Mouse (Mus musculus) hindbrain, embryonic 15.5 days (tissue): ENCODE results near the gene Tspan11. TPM values are rescaled to one million over a fixed set of nuclear protein-coding genes. Genes with fewer than 3 reads are reported as not detected.
A peak's percentile ranks its signal among the peaks of the same experiment; 100 is the strongest.

Experiments
- ATAC-seq: fragments of 200-750 bp; cut with Nextera tagmentation; 2 replicates; pipeline ENCODE4 v1.8.0; 2017; ENCODE audit warnings: low read depth, moderate number of reproducible peaks, moderate TSS enrichment; ENCODE audit not compliant: low FRiP score
- H3K27ac ChIP-seq: fragments of 300-500 bp; sonication (generic); replicated peaks from 2 replicates; pipeline ENCODE4 v1.5.1; 2015; ENCODE audit warnings: mild to moderate bottlenecking, inconsistent platforms
- H3K27me3 ChIP-seq: fragments of 300-500 bp; sonication (generic); 2 replicates; pipeline ENCODE4 v1.6.1; 2015; ENCODE audit warnings: control low read depth, inconsistent platforms
- H3K36me3 ChIP-seq: fragments of 300-500 bp; sonication (generic); 2 replicates; pipeline ENCODE4 v1.6.1; 2015; ENCODE audit warnings: control low read depth, inconsistent platforms
- H3K4me1 ChIP-seq: fragments of 300-500 bp; sonication (generic); replicated peaks from 2 replicates; pipeline ENCODE4 v1.6.1; 2015; ENCODE audit warnings: control low read depth, inconsistent platforms
- H3K4me2 ChIP-seq: fragments of 300-500 bp; sonication (generic); 2 replicates; pipeline ENCODE4 v1.6.1; 2015; ENCODE audit warnings: moderate library complexity, mild to moderate bottlenecking, inconsistent platforms
- H3K4me3 ChIP-seq: fragments of 300-500 bp; sonication (generic); 2 replicates; pipeline ENCODE4 v1.5.1; 2015; ENCODE audit warnings: mild to moderate bottlenecking, inconsistent platforms
- H3K9ac ChIP-seq: fragments of 300-500 bp; sonication (generic); 2 replicates; pipeline ENCODE4 v1.6.1; 2015; ENCODE audit warnings: inconsistent platforms
- H3K9me3 ChIP-seq: fragments of 300-500 bp; sonication (generic); 2 replicates; pipeline ENCODE4 v1.6.1; 2016; ENCODE audit warnings: control low read depth, inconsistent platforms
- WGBS: fragments of 180-500 bp; shearing (Covaris S2); methylation state at CpG from one replicate; pipeline ENCODE4 v1.1.7; 2015; 5-methylcytosine and 5-hydroxymethylcytosine counted together
- polyA plus RNA-seq: library from polyadenylated mRNA; unstranded; fragments of >200 nt; fragmentation: Nextera tagmentation; extraction: Ambion mirVana; gene quantifications from 2 replicates; pipeline ENCODE4 v1.2.1, GENCODE M21; 2015

The Tspan11 gene
- polyA plus RNA-seq, 1 experiment from 2014 or later = 3.4 TPM

GRCm38 (mm10) chr6:127912938-127913337, 25.5 kb downstream of the Tspan11 start:
- Histone ChIP-seq H3K4me1 (peaks cover 9% of the 10 kb centered on the region), H3K9ac (no peak overlapping the region), H3K4me3 (no peak overlapping the region), H3K4me2 (no peak overlapping the region), H3K9me3 (no peaks in the 10 kb centered on the region), H3K27me3 (no peaks in the 10 kb centered on the region), H3K27ac (no peak overlapping the region), H3K36me3 (no peaks in the 10 kb centered on the region)
- ATAC-seq = peak; percentile 45; the same call in 1 of the 2 replicates
- WGBS = 96% methylated on average over 3 of the region's 3 CpGs

GRCm38 (mm10) chr6:127916993-127917392, 29.6 kb downstream of the Tspan11 start:
- no peaks in the 10 kb centered on the region for H3K9me3 ChIP-seq
- no peaks in the 10 kb centered on the region for H3K27me3 ChIP-seq
- H3K4me1 ChIP-seq = peaks cover 11% of the 10 kb centered on the region
- no peak overlapping the region for H3K27ac ChIP-seq
- H3K36me3 ChIP-seq = no peaks in the 10 kb centered on the region
- WGBS = 38% methylated on average over 3 of the region's 3 CpGs
- no peak overlapping the region for H3K4me2 ChIP-seq
- no peak for ATAC-seq
- H3K9ac ChIP-seq = no peak overlapping the region
- H3K4me3 ChIP-seq = no peak overlapping the region

GRCm38 (mm10) chr6:127917712-127918111, 30.3 kb downstream of the Tspan11 start:
- no peak overlapping the region for H3K27ac ChIP-seq
- 70% methylated on average over 4 of the region's 4 CpGs for WGBS
- ATAC-seq = no peak

GRCm38 (mm10) chr6:127919491-127919890, 32.1 kb downstream of the Tspan11 start:
- peaks cover 11% of the 10 kb centered on the region for H3K4me1 ChIP-seq
- WGBS = 88% methylated on average over 6 of the region's 6 CpGs

More at GRCm38 (mm10) chr6:127917712-127918111, 30.3 kb downstream of the Tspan11 start:
- Histone ChIP-seq H3K36me3 (no peaks in the 10 kb centered on the region), H3K4me2 (no peak overlapping the region), H3K9ac (no peak overlapping the region), H3K9me3 (no peaks in the 10 kb centered on the region), H3K27me3 (no peaks in the 10 kb centered on the region), H3K4me1 (peaks cover 11% of the 10 kb centered on the region), H3K4me3 (no peak overlapping the region)

GRCm38 (mm10) chr6:127920652-127921051, 33.3 kb downstream of the Tspan11 start:
- Histone ChIP-seq H3K4me1 (peaks cover 11% of the 10 kb centered on the region), H3K27ac (no peak overlapping the region), H3K4me2 (no peak overlapping the region), H3K27me3 (no peaks in the 10 kb centered on the region), H3K9me3 (no peaks in the 10 kb centered on the region), H3K4me3 (no peak overlapping the region), H3K9ac (no peak overlapping the region), H3K36me3 (no peaks in the 10 kb centered on the region)
- 9% methylated on average over 8 of the region's 8 CpGs for WGBS
- ATAC-seq = 0 out of 2 replicates have a peak, but pooled peaks have one; percentile 27

More at GRCm38 (mm10) chr6:127919491-127919890, 32.1 kb downstream of the Tspan11 start:
- H3K9me3 ChIP-seq = no peaks in the 10 kb centered on the region
- H3K9ac ChIP-seq = no peak overlapping the region
- no peak overlapping the region for H3K4me3 ChIP-seq
- no peak overlapping the region for H3K4me2 ChIP-seq
- H3K36me3 ChIP-seq = no peaks in the 10 kb centered on the region
- no peak for ATAC-seq
- H3K27ac ChIP-seq = no peak overlapping the region
- H3K27me3 ChIP-seq = no peaks in the 10 kb centered on the region

- H3K9ac ChIP-seq = no peak overlapping the region
- no peak overlapping the region for H3K4me3 ChIP-seq
- H3K4me1 ChIP-seq = peaks cover 6% of the 10 kb centered on the region; the same call in 1 of the 2 replicates
- H3K27ac ChIP-seq = no peak overlapping the region
- H3K36me3 ChIP-seq = no peaks in the 10 kb centered on the region
- H3K27me3 ChIP-seq = no peaks in the 10 kb centered on the region
- H3K4me2 ChIP-seq = no peak overlapping the region
- WGBS = 55% methylated on average over 9 of the region's 9 CpGs
- no peaks in the 10 kb centered on the region for H3K9me3 ChIP-seq
- no peak for ATAC-seq
Observed at GRCm38 (mm10) chr6:127921996-127922395, 34.6 kb downstream of the Tspan11 start.

GRCm38 (mm10) chr6:127923296-127923695, 35.9 kb downstream of the Tspan11 start:
- H3K36me3 ChIP-seq = no peaks in the 10 kb centered on the region
- H3K4me3 ChIP-seq = no peak overlapping the region
- no peaks in the 10 kb centered on the region for H3K9me3 ChIP-seq
- no peak overlapping the region for H3K4me2 ChIP-seq
- H3K4me1 ChIP-seq = 0 out of 2 replicates have a peak, but pooled peaks cover 3% of the 10 kb centered on the region
- H3K9ac ChIP-seq = no peak overlapping the region
- H3K27ac ChIP-seq = no peak overlapping the region
- no peaks in the 10 kb centered on the region for H3K27me3 ChIP-seq
- ATAC-seq = no peak
- 70% methylated on average over 9 of the region's 9 CpGs for WGBS

- Histone ChIP-seq H3K27me3 (no peaks in the 10 kb centered on the region), H3K27ac (no peak overlapping the region), H3K4me3 (no peak overlapping the region), H3K4me2 (no peak overlapping the region), H3K9me3 (no peaks in the 10 kb centered on the region), H3K36me3 (no peaks in the 10 kb centered on the region), H3K4me1 (0 out of 2 replicates have a peak, but pooled peaks cover 3% of the 10 kb centered on the region), H3K9ac (no peak overlapping the region)
- no peak for ATAC-seq
- 72% methylated on average over 6 of the region's 6 CpGs for WGBS
Observed at GRCm38 (mm10) chr6:127924750-127925149, 37.4 kb downstream of the Tspan11 start.

GRCm38 (mm10) chr6:127925915-127926314, 38.5 kb downstream of the Tspan11 start:
- H3K4me1 ChIP-seq = no peaks in the 10 kb centered on the region
- WGBS = 56% methylated on average over 9 of the region's 9 CpGs
- peak; percentile 43; the same call in 1 of the 2 replicates for ATAC-seq

GRCm38 (mm10) chr6:127928682-127929081, 41.3 kb downstream of the Tspan11 start:
- H3K27me3 ChIP-seq = no peaks in the 10 kb centered on the region
- H3K36me3 ChIP-seq = no peaks in the 10 kb centered on the region
- no peaks in the 10 kb centered on the region for H3K9me3 ChIP-seq
- 0 out of 2 replicates have a peak, but pooled peaks cover 4% of the 10 kb centered on the region for H3K4me1 ChIP-seq
- H3K4me3 ChIP-seq = no peak overlapping the region
- H3K9ac ChIP-seq = no peak overlapping the region
- no peak overlapping the region for H3K4me2 ChIP-seq
- WGBS = 85% methylated on average over 5 of the region's 5 CpGs
- ATAC-seq = no peak
- no peak overlapping the region for H3K27ac ChIP-seq

More at GRCm38 (mm10) chr6:127925915-127926314, 38.5 kb downstream of the Tspan11 start:
- Histone ChIP-seq H3K27me3 (no peaks in the 10 kb centered on the region), H3K4me3 (no peak overlapping the region), H3K36me3 (no peaks in the 10 kb centered on the region), H3K4me2 (no peak overlapping the region), H3K9ac (no peak overlapping the region), H3K9me3 (no peaks in the 10 kb centered on the region), H3K27ac (no peak overlapping the region)

GRCm38 (mm10) chr6:127932697-127933096, 45.3 kb downstream of the Tspan11 start:
- Histone ChIP-seq H3K27me3 (no peaks in the 10 kb centered on the region), H3K4me1 (0 out of 2 replicates have a peak, but pooled peaks cover 4% of the 10 kb centered on the region), H3K4me2 (no peak overlapping the region), H3K27ac (no peak overlapping the region), H3K9me3 (no peaks in the 10 kb centered on the region), H3K4me3 (no peak overlapping the region), H3K36me3 (no peaks in the 10 kb centered on the region), H3K9ac (no peak overlapping the region)
- ATAC-seq = no peak
- 60% methylated on average over 5 of the region's 5 CpGs for WGBS

- H3K27ac ChIP-seq = no peak overlapping the region
- H3K4me3 ChIP-seq = no peak overlapping the region
- ATAC-seq = no peak
- H3K9ac ChIP-seq = no peak overlapping the region
- H3K9me3 ChIP-seq = no peaks in the 10 kb centered on the region
- no peaks in the 10 kb centered on the region for H3K36me3 ChIP-seq
- H3K27me3 ChIP-seq = no peaks in the 10 kb centered on the region
- 75% methylated on average over 5 of the region's 5 CpGs for WGBS
- 0 out of 2 replicates have a peak, but pooled peaks cover 4% of the 10 kb centered on the region for H3K4me1 ChIP-seq
- no peak overlapping the region for H3K4me2 ChIP-seq
Observed at GRCm38 (mm10) chr6:127933841-127934240, 46.5 kb downstream of the Tspan11 start.

- ATAC-seq = no peak
- Histone ChIP-seq H3K4me1 (0 out of 2 replicates have a peak, but pooled peaks cover 4% of the 10 kb centered on the region), H3K27me3 (no peaks in the 10 kb centered on the region), H3K9ac (no peak overlapping the region), H3K27ac (no peak overlapping the region), H3K4me2 (no peak overlapping the region), H3K9me3 (no peaks in the 10 kb centered on the region), H3K4me3 (no peak overlapping the region), H3K36me3 (no peaks in the 10 kb centered on the region)
- 87% methylated on average over 3 of the region's 3 CpGs for WGBS
Observed at GRCm38 (mm10) chr6:127935105-127935504, 47.7 kb downstream of the Tspan11 start.
